Mouse (Mus musculus): Measurements from ENCODE around the gene Lsm14b. TPM values are rescaled to one million over a fixed set of nuclear protein-coding genes. Genes with fewer than 3 reads are reported as not detected.

Gene Lsm14b
- total and polyA plus RNA-seq, 3 experiments = 34.2 to 44.4 TPM; not detected in 1

GRCm38 (mm10) chr2:180041577-180042255, 16.9 kb downstream of the Lsm14b start:
- H3K79me2 ChIP-seq (ENCODE audit: control insufficient read depth, insufficient read depth, low read length, poor library complexity) = peaks cover 43% of the 10 kb centered on the region
- H3K27me3 ChIP-seq (ENCODE audit: control insufficient read depth in 1 of 2, insufficient read depth in 2 of 2, low read length in 2 of 2) = no peaks in the 10 kb centered on the region
- H3K36me3 ChIP-seq (ENCODE audit: control insufficient read depth in 1 of 2, insufficient read depth in 2 of 2, low read length in 2 of 2) = peaks cover 13 to 18% of the 10 kb centered on the region in 2 experiments
- peak overlapping the region; percentile 75 for H3K27ac ChIP-seq (ENCODE audit: control insufficient read depth, low read depth, low read length)
- no peak for DNase-seq (ENCODE audit: low read depth, low spot score)
- H3K4me3 ChIP-seq (ENCODE audit: control insufficient read depth in 1 of 2, insufficient read depth in 1 of 2, low read depth in 2 of 2, low read length in 2 of 2) = peak overlapping the region; percentile 87 to 91
- H3K9ac ChIP-seq (ENCODE audit: control insufficient read depth, low read depth, low read length, poor library complexity, severe bottlenecking) = peak overlapping the region; percentile 95
- no peak for TF ChIP-seq HCFC1 (IDR thresholded peaks at IDR 0.05; ENCODE audit: low read depth, low read length)
- TF ChIP-seq ZC3H11A (IDR thresholded peaks at IDR 0.05; ENCODE audit: low read depth, low read length) = no peak
- 0 out of 2 replicates have a peak, but pooled peaks have one; percentile 30 for TF ChIP-seq ELF1 (IDR thresholded peaks at IDR 0.05; ENCODE audit: low read depth, low read length)
- no peak for TF ChIP-seq RAD21 (IDR thresholded peaks at IDR 0.05; ENCODE audit: low read depth, low read length)
- TF ChIP-seq SIN3A (IDR thresholded peaks at IDR 0.05; ENCODE audit: low read length) = peak; percentile 59
- TF ChIP-seq MXI1 (IDR thresholded peaks at IDR 0.05; ENCODE audit: low read depth, low read length) = peak; percentile 90
- TF ChIP-seq POLR2AphosphoS5 (IDR thresholded peaks at IDR 0.05; ENCODE audit: borderline replicate concordance, low read depth, low read length) = no peak
- TF ChIP-seq USF1 (IDR thresholded peaks at IDR 0.05; ENCODE audit: low read depth, low read length) = peak; percentile 72
- TF ChIP-seq USF2 (IDR thresholded peaks at IDR 0.05; ENCODE audit: borderline replicate concordance in 1 of 2, insufficient read depth in 1 of 2, low read depth in 1 of 2, low read length in 2 of 2) = no peak
- TF ChIP-seq MAX (IDR thresholded peaks at IDR 0.05; ENCODE audit: low read length) = peak; percentile 80
- peak; percentile 33; the same call in 1 of the 2 replicates for TF ChIP-seq NRF1 (IDR thresholded peaks at IDR 0.05; ENCODE audit: insufficient read depth, low read depth, low read length, poor library complexity, severe bottlenecking)
- no peak for TF ChIP-seq POLR2AphosphoS2 (IDR thresholded peaks at IDR 0.05; ENCODE audit: low read length)
- no peak for TF ChIP-seq MEF2A (IDR thresholded peaks at IDR 0.05; ENCODE audit: extremely low read depth, insufficient replicate concordance, low read depth, low read length, poor library complexity, severe bottlenecking)
- TF ChIP-seq SMC3 (IDR thresholded peaks at IDR 0.05; ENCODE audit: low read depth, low read length) = no peak
- TF ChIP-seq CHD1 (IDR thresholded peaks at IDR 0.05; ENCODE audit: low read depth, low read length) = 0 out of 2 replicates have a peak, but pooled peaks have one; percentile 6
- no peak for TF ChIP-seq EP300 (IDR thresholded peaks at IDR 0.05; ENCODE audit: low read depth in 1 of 2, low read length in 2 of 2)
- H3K4me1 ChIP-seq (ENCODE audit: control insufficient read depth in 1 of 2, insufficient read depth in 2 of 2, low read length in 2 of 2) = peaks cover 4 to 17% of the 10 kb centered on the region in 2 experiments; a peak in 3 of 4 replicates
- H3K9me3 ChIP-seq (replicated peaks; ENCODE audit: insufficient read depth, low read length) = no peaks in the 10 kb centered on the region

DNA sequence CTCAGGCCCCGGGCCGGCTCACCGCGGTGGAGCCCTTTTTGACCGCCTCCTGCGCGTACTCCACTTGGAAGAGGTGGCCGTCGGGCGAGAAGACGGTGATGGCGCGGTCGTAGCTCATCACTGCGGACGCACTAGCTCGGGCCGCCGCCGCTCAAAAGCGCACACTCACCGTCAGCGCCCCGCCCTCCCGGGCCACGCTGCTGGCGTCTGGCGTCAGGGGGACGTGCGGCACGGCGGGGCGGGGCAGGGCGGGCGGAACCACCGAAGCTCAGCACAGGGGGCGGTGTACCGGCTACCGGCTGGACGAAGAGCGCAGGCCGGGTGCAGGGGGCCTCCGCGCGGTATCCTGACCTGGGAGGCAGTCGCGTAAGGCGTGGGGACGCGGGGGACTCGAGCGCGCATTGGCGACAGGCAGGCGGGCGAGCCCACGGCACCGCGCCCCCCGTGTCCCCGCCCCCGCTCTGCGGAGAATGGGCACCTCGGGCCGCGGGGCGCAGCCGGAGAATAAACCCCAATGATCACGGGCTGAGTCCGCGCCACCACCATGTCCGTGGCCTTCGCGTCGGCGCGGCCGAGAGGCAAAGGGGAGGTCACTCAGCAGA, 17.6 kb downstream of the Lsm14b start, which contains the start of the genes Psma7 and Ss18l1:
TSS of gene Psma7 (minus strand) at position 178 of the 602 bp plus-strand sequence.
TSS of gene Ss18l1 (plus strand) at position 254 of the 602 bp plus-strand sequence.
- peak; percentile 94 for DNase-seq (ENCODE audit: low read depth, low spot score)
- Histone ChIP-seq H3K9me3 (replicated peaks; ENCODE audit: insufficient read depth, low read length) (no peaks in the 10 kb centered on the region), H3K27me3 (ENCODE audit: control insufficient read depth in 1 of 2, insufficient read depth in 2 of 2, low read length in 2 of 2) (no peaks in the 10 kb centered on the region), H3K27ac (ENCODE audit: control insufficient read depth, low read depth, low read length) (peak within 1 kb of the TSS; percentile 75), H3K79me2 (ENCODE audit: control insufficient read depth, insufficient read depth, low read length, poor library complexity) (peaks cover 43% of the 10 kb centered on the region), H3K4me3 (ENCODE audit: control insufficient read depth in 1 of 2, insufficient read depth in 1 of 2, low read depth in 2 of 2, low read length in 2 of 2) (peak within 1 kb of the TSS; percentile 87 to 91), H3K4me1 (ENCODE audit: control insufficient read depth in 1 of 2, insufficient read depth in 2 of 2, low read length in 2 of 2) (peaks cover 4 to 17% of the 10 kb centered on the region in 2 experiments; a peak in 3 of 4 replicates), H3K36me3 (ENCODE audit: control insufficient read depth in 1 of 2, insufficient read depth in 2 of 2, low read length in 2 of 2) (peaks cover 12 to 13% of the 10 kb centered on the region in 2 experiments), H3K9ac (ENCODE audit: control insufficient read depth, low read depth, low read length, poor library complexity, severe bottlenecking) (peak within 1 kb of the TSS; percentile 95)
- TF ChIP-seq TCF12 (IDR thresholded peaks at IDR 0.05; ENCODE audit: low read depth, low read length) (peak; percentile 54; the same call in 1 of the 2 replicates), NRF1 (IDR thresholded peaks at IDR 0.05; ENCODE audit: insufficient read depth, low read depth, low read length, poor library complexity, severe bottlenecking) (peak; percentile 46; the same call in 1 of the 2 replicates), RCOR1 (IDR thresholded peaks at IDR 0.05; ENCODE audit: low read depth, low read length) (no peak), JUND (IDR thresholded peaks at IDR 0.05; ENCODE audit: low read depth, low read length) (no peak), MXI1 (IDR thresholded peaks at IDR 0.05; ENCODE audit: low read depth, low read length) (peak; percentile 70), MYB (IDR thresholded peaks at IDR 0.05; ENCODE audit: low read depth, low read length) (no peak), ZNF384 (IDR thresholded peaks at IDR 0.05; ENCODE audit: low read depth, low read length) (no peak), SIN3A (IDR thresholded peaks at IDR 0.05; ENCODE audit: low read length) (peak; percentile 57), ZC3H11A (IDR thresholded peaks at IDR 0.05; ENCODE audit: low read depth, low read length) (no peak), POLR2AphosphoS5 (IDR thresholded peaks at IDR 0.05; ENCODE audit: borderline replicate concordance, low read depth, low read length) (no peak), NELFE (IDR thresholded peaks at IDR 0.05; ENCODE audit: low read depth, low read length) (peak; percentile 81), ZMIZ1 (IDR thresholded peaks at IDR 0.05; ENCODE audit: low read depth, low read length) (peak; percentile 84; the same call in 1 of the 2 replicates), ETS1 (IDR thresholded peaks at IDR 0.05; ENCODE audit: low read depth, low read length) (0 out of 2 replicates have a peak, but pooled peaks have one; percentile 7), MAFK (IDR thresholded peaks at IDR 0.05; ENCODE audit: borderline replicate concordance, low read depth, low read length) (no peak), TAL1 (IDR thresholded peaks at IDR 0.05; ENCODE audit: low read length) (no peak), TBP (IDR thresholded peaks at IDR 0.05; ENCODE audit: low read depth, low read length) (no peak), HCFC1 (IDR thresholded peaks at IDR 0.05; ENCODE audit: low read depth, low read length) (peak; percentile 75; the same call in 1 of the 2 replicates)
